Mouse (Mus musculus): ENCODE measurements around the gene Olfr91. TPM values are rescaled to one million over a fixed set of nuclear protein-coding genes. Genes with fewer than 3 reads are reported as not detected.
A peak's percentile ranks its signal among the peaks of the same experiment; 100 is the strongest.

Gene Olfr91
- polyA plus RNA-seq, 1 experiment from 2014 or later, result not detected

GRCm38 (mm10) chr17:37075181-37075580 lies 22.9 kb downstream of the Olfr91 start:
- Histone ChIP-seq H3K36me3 (peaks cover 47% of the 10 kb centered on the region), H3K4me1 (peaks cover 4% of the 10 kb centered on the region; the same call in 1 of the 2 replicates), H3K4me3 (no peak overlapping the region), H3K27ac (no peak overlapping the region), H3K9me3 (no peaks in the 10 kb centered on the region), H3K27me3 (ENCODE audit: insufficient read depth, poor library complexity, severe bottlenecking) (no peaks in the 10 kb centered on the region)
- no peak for DNase-seq (ENCODE audit: low spot score)
- WGBS, result 78% methylated on average over 6 of the region's 6 CpGs

GRCm38 (mm10) chr17:37072730-37073276 lies 25.3 kb downstream of the Olfr91 start:
- DNase-seq (ENCODE audit: low spot score), result peak; percentile 60
- Histone ChIP-seq H3K27me3 (ENCODE audit: insufficient read depth, poor library complexity, severe bottlenecking) (no peaks in the 10 kb centered on the region), H3K36me3 (peaks cover 70% of the 10 kb centered on the region), H3K4me1 (no peaks in the 10 kb centered on the region), H3K9me3 (no peaks in the 10 kb centered on the region), H3K4me3 (no peak overlapping the region), H3K27ac (no peak overlapping the region)
- 69% methylated on average over 11 of the region's 11 CpGs for WGBS

GRCm38 (mm10) chr17:37072080-37072729 lies 25.9 kb downstream of the Olfr91 start:
- Histone ChIP-seq H3K4me1 (no peaks in the 10 kb centered on the region), H3K9me3 (no peaks in the 10 kb centered on the region), H3K27me3 (ENCODE audit: insufficient read depth, poor library complexity, severe bottlenecking) (no peaks in the 10 kb centered on the region), H3K36me3 (peaks cover 76% of the 10 kb centered on the region), H3K4me3 (no peak overlapping the region), H3K27ac (no peak overlapping the region)
- DNase-seq (ENCODE audit: low spot score), result peak; percentile 69
- WGBS, result 84% methylated on average over 12 of the region's 12 CpGs

- peak; percentile 63 for DNase-seq (ENCODE audit: low spot score)
- WGBS, result 84% methylated on average over 8 of the region's 8 CpGs
- Histone ChIP-seq H3K4me1 (no peaks in the 10 kb centered on the region), H3K27ac (no peak overlapping the region), H3K4me3 (no peak overlapping the region), H3K9me3 (no peaks in the 10 kb centered on the region), H3K36me3 (peaks cover 88% of the 10 kb centered on the region), H3K27me3 (ENCODE audit: insufficient read depth, poor library complexity, severe bottlenecking) (no peaks in the 10 kb centered on the region)
These were observed 28.0 kb downstream of the Olfr91 start for GRCm38 (mm10) chr17:37070121-37070520.

- WGBS, result 77% methylated on average over 1 of the region's 1 CpGs
- no peak overlapping the region for H3K4me3 ChIP-seq
- peaks cover 92% of the 10 kb centered on the region for H3K36me3 ChIP-seq
- no peak overlapping the region for H3K27ac ChIP-seq
- H3K9me3 ChIP-seq, result no peaks in the 10 kb centered on the region
- no peaks in the 10 kb centered on the region for H3K27me3 ChIP-seq (ENCODE audit: insufficient read depth, poor library complexity, severe bottlenecking)
- peak; percentile 28 for DNase-seq (ENCODE audit: low spot score)
- H3K4me1 ChIP-seq, result no peaks in the 10 kb centered on the region
These were observed 30.2 kb downstream of the Olfr91 start for GRCm38 (mm10) chr17:37067861-37068260.

GRCm38 (mm10) chr17:37065993-37066392 lies 32.1 kb downstream of the Olfr91 start:
- 93% methylated on average over 2 of the region's 2 CpGs for WGBS
- peaks cover 95% of the 10 kb centered on the region for H3K36me3 ChIP-seq
- DNase-seq (ENCODE audit: low spot score), result no peak

GRCm38 (mm10) chr17:37063686-37064495 lies 34.2 kb downstream of the Olfr91 start:
- WGBS, result 77% methylated on average over 11 of the region's 11 CpGs
- Histone ChIP-seq H3K27ac (no peak overlapping the region), H3K36me3 (peaks cover 94% of the 10 kb centered on the region), H3K4me1 (no peaks in the 10 kb centered on the region), H3K4me3 (no peak overlapping the region), H3K27me3 (ENCODE audit: insufficient read depth, poor library complexity, severe bottlenecking) (no peaks in the 10 kb centered on the region), H3K9me3 (no peaks in the 10 kb centered on the region)
- DNase-seq (ENCODE audit: low spot score), result no peak

More at GRCm38 (mm10) chr17:37065993-37066392, 32.1 kb downstream of the Olfr91 start:
- Histone ChIP-seq H3K27me3 (ENCODE audit: insufficient read depth, poor library complexity, severe bottlenecking) (no peaks in the 10 kb centered on the region), H3K4me3 (no peak overlapping the region), H3K27ac (no peak overlapping the region), H3K9me3 (no peaks in the 10 kb centered on the region), H3K4me1 (no peaks in the 10 kb centered on the region)

- no peak overlapping the region for H3K4me3 ChIP-seq
- no peak overlapping the region for H3K27ac ChIP-seq
- peaks cover 88% of the 10 kb centered on the region for H3K36me3 ChIP-seq
- no peaks in the 10 kb centered on the region for H3K27me3 ChIP-seq (ENCODE audit: insufficient read depth, poor library complexity, severe bottlenecking)
- no peaks in the 10 kb centered on the region for H3K9me3 ChIP-seq
- no peak for DNase-seq (ENCODE audit: low spot score)
- 73% methylated on average over 10 of the region's 10 CpGs for WGBS
- H3K4me1 ChIP-seq, result no peaks in the 10 kb centered on the region
These were observed 35.0 kb downstream of the Olfr91 start for GRCm38 (mm10) chr17:37063063-37063462.

GRCm38 (mm10) chr17:37062101-37062641 lies 35.9 kb downstream of the Olfr91 start:
- no peaks in the 10 kb centered on the region for H3K9me3 ChIP-seq
- no peak overlapping the region for H3K4me3 ChIP-seq
- 89% methylated on average over 10 of the region's 10 CpGs for WGBS
- H3K36me3 ChIP-seq, result peaks cover 82% of the 10 kb centered on the region
- H3K27me3 ChIP-seq (ENCODE audit: insufficient read depth, poor library complexity, severe bottlenecking), result no peaks in the 10 kb centered on the region
- no peak for DNase-seq (ENCODE audit: low spot score)
- no peaks in the 10 kb centered on the region for H3K4me1 ChIP-seq
- H3K27ac ChIP-seq, result no peak overlapping the region

- no peak overlapping the region for H3K4me3 ChIP-seq
- no peak overlapping the region for H3K27ac ChIP-seq
- no peaks in the 10 kb centered on the region for H3K4me1 ChIP-seq
- 92% methylated on average over 3 of the region's 3 CpGs for WGBS
- no peak for DNase-seq (ENCODE audit: low spot score)
- H3K27me3 ChIP-seq (ENCODE audit: insufficient read depth, poor library complexity, severe bottlenecking), result no peaks in the 10 kb centered on the region
- H3K36me3 ChIP-seq, result peaks cover 80% of the 10 kb centered on the region
- no peaks in the 10 kb centered on the region for H3K9me3 ChIP-seq
These were observed 36.6 kb downstream of the Olfr91 start for GRCm38 (mm10) chr17:37061435-37061834.

- Histone ChIP-seq H3K9me3 (no peaks in the 10 kb centered on the region), H3K4me3 (no peak overlapping the region), H3K27ac (no peak overlapping the region), H3K27me3 (ENCODE audit: insufficient read depth, poor library complexity, severe bottlenecking) (no peaks in the 10 kb centered on the region), H3K4me1 (no peaks in the 10 kb centered on the region), H3K36me3 (peaks cover 69% of the 10 kb centered on the region)
- no peak for DNase-seq (ENCODE audit: low spot score)
- 86% methylated on average over 6 of the region's 6 CpGs for WGBS
These were observed 41.1 kb downstream of the Olfr91 start for GRCm38 (mm10) chr17:37056957-37057356.

- no peak overlapping the region for H3K27ac ChIP-seq
- H3K4me3 ChIP-seq, result no peak overlapping the region
- H3K9me3 ChIP-seq, result no peaks in the 10 kb centered on the region
- H3K27me3 ChIP-seq (ENCODE audit: insufficient read depth, poor library complexity, severe bottlenecking), result peaks cover 27% of the 10 kb centered on the region
- WGBS, result 52% methylated on average over 4 of the region's 4 CpGs
- no peak for DNase-seq (ENCODE audit: low spot score)
- peaks cover 34% of the 10 kb centered on the region for H3K36me3 ChIP-seq
- H3K4me1 ChIP-seq, result peaks cover 27% of the 10 kb centered on the region
These were observed 46.3 kb downstream of the Olfr91 start for GRCm38 (mm10) chr17:37051745-37052144.

- 3% methylated on average over 27 of the region's 27 CpGs for WGBS
- Histone ChIP-seq H3K4me1 (peaks cover 30% of the 10 kb centered on the region), H3K9me3 (no peaks in the 10 kb centered on the region), H3K27ac (peak overlapping the region; percentile 83), H3K36me3 (peaks cover 26% of the 10 kb centered on the region), H3K27me3 (ENCODE audit: insufficient read depth, poor library complexity, severe bottlenecking) (peaks cover 27% of the 10 kb centered on the region), H3K4me3 (peak overlapping the region; percentile 80)
- no peak for DNase-seq (ENCODE audit: low spot score)
These were observed 47.2 kb downstream of the Olfr91 start for GRCm38 (mm10) chr17:37050876-37051275.

Measured in heart, embryonic 10.5 days (tissue).